Mouse (Mus musculus) thymus, postnatal 10 days (tissue): Measurements from ENCODE around the gene Nfatc2ip.

Experiments
- DNase-seq, 2 experiments: peaks; one replicate each; pipeline ENCODE4 v3.0.0; 2021; ENCODE audit warnings: low spot score in 2 of 2

Nfatc2ip gene

GRCm38 (mm10) chr7:126355847-126356597, 40.5 kb downstream of the Nfatc2ip start:
- DNase-seq = no peak

GRCm38 (mm10) chr7:126354738-126355614, 41.6 kb downstream of the Nfatc2ip start:
- DNase-seq = no peak

GRCm38 (mm10) chr7:126353994-126354365, 42.6 kb downstream of the Nfatc2ip start:
- DNase-seq = no peak

- DNase-seq = no peak
These were observed 43.1 kb downstream of the Nfatc2ip start for GRCm38 (mm10) chr7:126353251-126353993.

- DNase-seq = no peak
These were observed 45.1 kb downstream of the Nfatc2ip start for GRCm38 (mm10) chr7:126351419-126351951.

GRCm38 (mm10) chr7:126350748-126351418, 45.7 kb downstream of the Nfatc2ip start:
- DNase-seq = no peak

- DNase-seq = no peak
These were observed 48.2 kb downstream of the Nfatc2ip start for GRCm38 (mm10) chr7:126348293-126348692.

- DNase-seq = no peak
These were observed 49.4 kb downstream of the Nfatc2ip start for GRCm38 (mm10) chr7:126347098-126347497.

GRCm38 (mm10) chr7:126345969-126346368, 50.6 kb downstream of the Nfatc2ip start:
- DNase-seq = no peak

- DNase-seq = no peak
These were observed 51.0 kb downstream of the Nfatc2ip start for GRCm38 (mm10) chr7:126345557-126345956.

- no peak for DNase-seq
These were observed 55.6 kb downstream of the Nfatc2ip start for GRCm38 (mm10) chr7:126340896-126341295.

GRCm38 (mm10) chr7:126340206-126340618, 56.3 kb downstream of the Nfatc2ip start:
- DNase-seq = no peak

- DNase-seq = peak; percentile 64 to 66
These were observed 57.0 kb downstream of the Nfatc2ip start for GRCm38 (mm10) chr7:126339521-126339971.

GRCm38 (mm10) chr7:126338906-126339305, 57.6 kb downstream of the Nfatc2ip start:
- DNase-seq = no peak

- no peak for DNase-seq
These were observed 61.0 kb downstream of the Nfatc2ip start for GRCm38 (mm10) chr7:126335556-126335955.
